Mouse (Mus musculus): ENCODE measurements around the gene Traf4.
"Not testable (repeated sequence)": the region's sequence is repeated elsewhere in the genome, so short reads cannot be mapped to it uniquely, and the experiment has no call there.

Gene Traf4

GRCm38 (mm10) chr11:78151161-78151560 lies 14.2 kb downstream of the Traf4 start:
- in situ Hi-C loops (cut with MboI; ENCODE audit: unreplicated experiment in 2 of 2): loop anchor here in 1 of 2 experiments (5.0 kb wide), 1 partner anchor 94 kb away; no protein-coding TSS in a partner anchor

GRCm38 (mm10) chr11:78146707-78147543 lies 18.5 kb downstream of the Traf4 start:
- in situ Hi-C loops (cut with MboI; ENCODE audit: unreplicated experiment in 2 of 2): loop anchor here in 1 of 2 experiments (5.0 kb wide), 1 partner anchor 85 kb away; no protein-coding TSS in a partner anchor

- in situ Hi-C loops (cut with MboI; ENCODE audit: unreplicated experiment in 2 of 2): loop anchor here in 1 of 2 experiments (5.0 kb wide), 1 partner anchor 84 kb away; no protein-coding TSS in a partner anchor
These were observed 19.2 kb downstream of the Traf4 start for GRCm38 (mm10) chr11:78146168-78146567.

- in situ Hi-C loops (cut with MboI; ENCODE audit: unreplicated experiment in 2 of 2): no loop called here
These were observed 21.9 kb downstream of the Traf4 start for GRCm38 (mm10) chr11:78143520-78143919.

- in situ Hi-C loops (cut with MboI; ENCODE audit: unreplicated experiment in 2 of 2): no loop called here
These were observed 24.7 kb downstream of the Traf4 start for GRCm38 (mm10) chr11:78140665-78141064.

- in situ Hi-C loops (cut with MboI; ENCODE audit: unreplicated experiment in 2 of 2): no loop called here
These were observed 27.4 kb downstream of the Traf4 start for GRCm38 (mm10) chr11:78138023-78138422.

GRCm38 (mm10) chr11:78137584-78137983 lies 27.8 kb downstream of the Traf4 start:
- in situ Hi-C loops (cut with MboI; ENCODE audit: unreplicated experiment in 2 of 2): no loop called here

- in situ Hi-C loops (cut with MboI; ENCODE audit: unreplicated experiment in 2 of 2): no loop called here
These were observed 29.3 kb downstream of the Traf4 start for GRCm38 (mm10) chr11:78136132-78136531.

GRCm38 (mm10) chr11:78135314-78135713 lies 30.1 kb downstream of the Traf4 start:
- in situ Hi-C loops (cut with MboI; ENCODE audit: unreplicated experiment in 2 of 2): not testable (repeated sequence)

- in situ Hi-C loops (cut with MboI; ENCODE audit: unreplicated experiment in 2 of 2): no loop called here
These were observed 31.0 kb downstream of the Traf4 start for GRCm38 (mm10) chr11:78134344-78134743.

GRCm38 (mm10) chr11:78133915-78134314 lies 31.5 kb downstream of the Traf4 start:
- in situ Hi-C loops (cut with MboI; ENCODE audit: unreplicated experiment in 2 of 2): no loop called here

- in situ Hi-C loops (cut with MboI; ENCODE audit: unreplicated experiment in 2 of 2): no loop called here
These were observed 35.9 kb downstream of the Traf4 start for GRCm38 (mm10) chr11:78129458-78129857.

GRCm38 (mm10) chr11:78126739-78127138 lies 38.6 kb downstream of the Traf4 start:
- in situ Hi-C loops (cut with MboI; ENCODE audit: unreplicated experiment in 2 of 2): no loop called here

- in situ Hi-C loops (cut with MboI; ENCODE audit: unreplicated experiment in 2 of 2): no loop called here
These were observed 39.7 kb downstream of the Traf4 start for GRCm38 (mm10) chr11:78125691-78126090.

GRCm38 (mm10) chr11:78123782-78124181 lies 41.6 kb downstream of the Traf4 start:
- in situ Hi-C loops (cut with MboI; ENCODE audit: unreplicated experiment in 2 of 2): no loop called here

GRCm38 (mm10) chr11:78122815-78123214 lies 42.6 kb downstream of the Traf4 start:
- in situ Hi-C loops (cut with MboI; ENCODE audit: unreplicated experiment in 2 of 2): no loop called here

GRCm38 (mm10) chr11:78121176-78121575 lies 44.2 kb downstream of the Traf4 start:
- in situ Hi-C loops (cut with MboI; ENCODE audit: unreplicated experiment in 2 of 2): no loop called here

GRCm38 (mm10) chr11:78119898-78120297 lies 45.5 kb downstream of the Traf4 start:
- in situ Hi-C loops (cut with MboI; ENCODE audit: unreplicated experiment in 2 of 2): no loop called here

GRCm38 (mm10) chr11:78118467-78118866 lies 46.9 kb downstream of the Traf4 start:
- in situ Hi-C loops (cut with MboI; ENCODE audit: unreplicated experiment in 2 of 2): no loop called here

GRCm38 (mm10) chr11:78116146-78116410 lies 49.3 kb downstream of the Traf4 start:
- in situ Hi-C loops (cut with MboI; ENCODE audit: unreplicated experiment in 2 of 2): no loop called here

GRCm38 (mm10) chr11:78115367-78116145 lies 49.8 kb downstream of the Traf4 start:
- in situ Hi-C loops (cut with MboI; ENCODE audit: unreplicated experiment in 2 of 2): no loop called here
